Mouse (Mus musculus) splenic B cell, adult 2 months (primary cell): ENCODE measurements around the gene Hao1.
A peak's percentile ranks its signal among the peaks of the same experiment; 100 is the strongest.

Experiments used
- DNase-seq: peaks from one replicate; pipeline ENCODE4 v3.0.0-alpha.2; 2011; ENCODE audit warnings: low read depth, low spot score
- H3K27me3 ChIP-seq: 2 replicates; pipeline ENCODE4 v1.6.1; 2012; ENCODE audit warnings: mild to moderate bottlenecking, low read length, moderate library complexity, mixed read lengths; ENCODE audit not compliant: control insufficient read depth, poor library complexity, insufficient read depth, severe bottlenecking
- H3K36me3 ChIP-seq: 2 replicates; pipeline ENCODE4 v1.6.1; 2012; ENCODE audit warnings: mild to moderate bottlenecking, low read length, moderate library complexity, mixed read lengths; ENCODE audit not compliant: control insufficient read depth, poor library complexity, insufficient read depth, severe bottlenecking

The Hao1 gene

GRCm38 (mm10) chr2:134498450-134498849, 55.7 kb downstream of the Hao1 start:
- DNase-seq: no peak
- no peaks in the 10 kb centered on the region for H3K27me3 ChIP-seq
- H3K36me3 ChIP-seq: no peaks in the 10 kb centered on the region

DNA sequence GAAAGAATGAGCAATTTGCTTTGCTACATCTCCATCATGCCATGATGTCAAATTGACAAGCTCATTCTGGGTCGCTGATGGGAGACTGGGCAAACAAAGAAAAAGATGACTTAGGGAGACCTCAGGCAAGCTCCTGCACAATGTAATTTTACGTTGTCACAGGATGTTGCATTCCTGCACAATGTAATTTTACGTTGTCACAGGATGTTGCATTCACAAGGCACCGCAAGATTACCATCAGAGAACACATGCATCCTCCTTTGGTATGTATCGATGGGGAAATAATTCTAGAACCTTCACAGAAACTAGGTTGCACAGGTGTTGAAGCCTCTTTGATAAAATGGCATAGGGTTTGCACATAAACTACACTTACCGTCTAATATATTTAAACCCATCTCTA, 65.5 kb downstream of the Hao1 start:
- H3K27me3 ChIP-seq: no peaks in the 10 kb centered on the region
- H3K36me3 ChIP-seq: no peaks in the 10 kb centered on the region
- DNase-seq: no peak

GRCm38 (mm10) chr2:134486055-134486834, 67.9 kb downstream of the Hao1 start:
- no peaks in the 10 kb centered on the region for H3K27me3 ChIP-seq
- no peaks in the 10 kb centered on the region for H3K36me3 ChIP-seq
- no peak for DNase-seq

DNA sequence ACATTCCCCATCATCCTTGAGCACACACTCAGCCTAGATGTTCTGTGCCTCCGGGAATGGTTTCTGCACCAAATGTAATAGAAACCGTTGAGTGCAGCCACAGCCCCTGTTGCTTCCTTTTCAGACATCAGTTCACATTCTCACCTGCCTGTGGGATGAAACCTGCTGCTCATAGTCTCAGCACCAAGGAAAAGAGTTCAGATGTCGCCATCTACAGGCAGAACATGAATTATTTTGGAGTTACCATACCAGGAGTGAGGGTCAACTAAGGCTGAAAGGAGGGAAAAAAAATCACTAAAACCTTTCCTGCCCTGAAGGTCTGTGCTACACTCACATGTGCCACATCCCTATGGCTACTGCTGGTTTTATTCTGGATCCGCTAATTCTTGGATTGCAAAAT, 71.5 kb downstream of the Hao1 start:
- no peaks in the 10 kb centered on the region for H3K36me3 ChIP-seq
- DNase-seq: no peak

DNA sequence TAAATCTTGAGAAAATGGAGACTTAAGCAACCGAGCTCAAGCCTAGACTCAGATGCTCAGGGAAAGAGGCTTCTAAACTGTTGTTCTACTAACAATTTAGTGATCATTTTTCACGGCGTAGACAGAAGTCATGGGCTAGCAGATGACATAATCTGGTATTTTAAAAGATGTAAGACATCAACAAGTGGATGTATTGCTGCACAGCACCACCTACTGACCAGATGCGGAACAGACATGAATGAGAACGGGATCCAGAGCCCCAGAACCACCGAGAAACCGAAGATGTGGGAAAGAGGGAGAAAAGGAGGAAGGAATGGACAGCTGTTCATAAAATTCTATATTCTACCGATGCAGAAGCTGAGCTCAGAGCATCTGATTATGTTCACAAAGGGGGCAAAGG, 72.4 kb downstream of the Hao1 start:
- DNase-seq: peak; percentile 25
- H3K36me3 ChIP-seq: no peaks in the 10 kb centered on the region
- H3K27me3 ChIP-seq: no peaks in the 10 kb centered on the region

More for the DNA sequence above, 71.5 kb downstream of the Hao1 start:
- no peaks in the 10 kb centered on the region for H3K27me3 ChIP-seq

DNA sequence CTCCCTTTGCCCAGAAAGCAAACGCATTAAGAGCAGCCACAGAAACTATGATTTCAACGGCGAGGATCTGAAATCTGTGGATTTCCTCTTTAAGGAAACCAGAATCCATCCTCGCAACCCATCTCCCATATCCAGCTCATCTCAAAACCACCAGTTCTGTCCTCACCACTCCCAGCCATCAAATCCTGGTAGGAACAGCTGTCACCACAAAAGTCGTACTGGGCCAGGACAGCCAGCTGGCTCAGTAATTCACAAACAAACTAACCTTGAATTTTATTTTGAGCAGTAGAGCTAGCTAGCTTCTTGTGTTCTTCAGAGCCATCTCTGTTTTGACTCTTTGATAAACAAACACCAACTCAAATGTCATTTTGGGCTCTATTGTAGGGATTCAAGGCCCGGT, 73.0 kb downstream of the Hao1 start:
- Histone ChIP-seq H3K36me3 (no peaks in the 10 kb centered on the region), H3K27me3 (no peaks in the 10 kb centered on the region)
- DNase-seq: no peak

- DNase-seq: no peak
- no peaks in the 10 kb centered on the region for H3K27me3 ChIP-seq
- no peaks in the 10 kb centered on the region for H3K36me3 ChIP-seq
Measured at GRCm38 (mm10) chr2:134465132-134465531, 89.0 kb downstream of the Hao1 start.

DNA sequence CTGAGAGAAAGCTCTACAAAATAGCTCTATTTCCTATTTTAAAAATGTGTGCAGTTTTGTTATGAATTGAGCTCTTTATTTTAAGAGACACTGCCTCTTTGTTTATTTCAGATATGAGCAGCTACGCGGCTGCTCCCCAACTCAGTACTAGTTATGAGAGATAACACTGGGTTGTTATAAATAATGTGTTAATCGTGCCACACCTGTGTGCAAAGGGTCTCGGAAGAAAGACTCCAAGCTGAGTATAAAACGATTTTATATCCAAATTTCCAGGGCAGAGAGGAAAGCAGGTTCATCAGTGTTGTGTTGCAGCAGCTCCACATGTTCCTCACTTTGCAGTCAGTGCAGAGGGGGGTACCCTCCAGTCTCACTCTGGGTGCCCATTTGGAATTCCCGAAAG, 91.8 kb downstream of the Hao1 start:
- H3K27me3 ChIP-seq: no peaks in the 10 kb centered on the region
- H3K36me3 ChIP-seq: no peaks in the 10 kb centered on the region
- no peak for DNase-seq

- Histone ChIP-seq H3K36me3 (no peaks in the 10 kb centered on the region), H3K27me3 (no peaks in the 10 kb centered on the region)
Measured at GRCm38 (mm10) chr2:134460831-134461230, 93.3 kb downstream of the Hao1 start.

GRCm38 (mm10) chr2:134456065-134456505, 98.1 kb downstream of the Hao1 start:
- no peak for DNase-seq
- Histone ChIP-seq H3K36me3 (no peaks in the 10 kb centered on the region), H3K27me3 (no peaks in the 10 kb centered on the region)

More at GRCm38 (mm10) chr2:134460831-134461230, 93.3 kb downstream of the Hao1 start:
- DNase-seq: no peak

GRCm38 (mm10) chr2:134452748-134453147, 101.4 kb downstream of the Hao1 start:
- DNase-seq: no peak
- no peaks in the 10 kb centered on the region for H3K27me3 ChIP-seq

DNA sequence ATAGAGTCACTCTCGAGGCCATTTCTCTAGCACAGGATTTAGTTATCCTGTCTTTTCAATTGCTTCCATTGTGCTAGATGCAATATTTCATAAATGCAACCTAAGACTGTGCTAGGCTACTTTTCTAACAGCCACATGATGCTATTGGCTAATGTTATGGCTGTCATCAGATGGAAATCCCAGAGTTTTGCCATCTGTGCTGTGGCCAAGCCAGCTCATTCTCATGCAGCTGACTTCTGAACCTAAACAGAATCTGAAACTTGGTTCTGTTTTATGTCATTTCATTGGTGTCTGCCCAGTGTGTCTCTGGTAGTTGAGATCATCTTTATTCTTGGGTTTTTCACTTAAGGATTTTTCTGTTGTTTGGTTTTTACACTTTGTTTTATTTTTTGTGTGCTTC, 103.2 kb downstream of the Hao1 start:
- DNase-seq: no peak
- Histone ChIP-seq H3K27me3 (no peaks in the 10 kb centered on the region), H3K36me3 (no peaks in the 10 kb centered on the region)

More at GRCm38 (mm10) chr2:134452748-134453147, 101.4 kb downstream of the Hao1 start:
- no peaks in the 10 kb centered on the region for H3K36me3 ChIP-seq
